Mouse (Mus musculus): ENCODE data around the gene Phykpl. TPM values are rescaled to one million over a fixed set of nuclear protein-coding genes. Genes with fewer than 3 reads are reported as not detected.

Phykpl gene
- total RNA-seq (2014; rRNA removed) (12.7 and 16.5 TPM in 2 replicates), polyA plus RNA-seq (2012; rRNA removed) (19.6 and 23.7 TPM in 2 replicates)

DNA sequence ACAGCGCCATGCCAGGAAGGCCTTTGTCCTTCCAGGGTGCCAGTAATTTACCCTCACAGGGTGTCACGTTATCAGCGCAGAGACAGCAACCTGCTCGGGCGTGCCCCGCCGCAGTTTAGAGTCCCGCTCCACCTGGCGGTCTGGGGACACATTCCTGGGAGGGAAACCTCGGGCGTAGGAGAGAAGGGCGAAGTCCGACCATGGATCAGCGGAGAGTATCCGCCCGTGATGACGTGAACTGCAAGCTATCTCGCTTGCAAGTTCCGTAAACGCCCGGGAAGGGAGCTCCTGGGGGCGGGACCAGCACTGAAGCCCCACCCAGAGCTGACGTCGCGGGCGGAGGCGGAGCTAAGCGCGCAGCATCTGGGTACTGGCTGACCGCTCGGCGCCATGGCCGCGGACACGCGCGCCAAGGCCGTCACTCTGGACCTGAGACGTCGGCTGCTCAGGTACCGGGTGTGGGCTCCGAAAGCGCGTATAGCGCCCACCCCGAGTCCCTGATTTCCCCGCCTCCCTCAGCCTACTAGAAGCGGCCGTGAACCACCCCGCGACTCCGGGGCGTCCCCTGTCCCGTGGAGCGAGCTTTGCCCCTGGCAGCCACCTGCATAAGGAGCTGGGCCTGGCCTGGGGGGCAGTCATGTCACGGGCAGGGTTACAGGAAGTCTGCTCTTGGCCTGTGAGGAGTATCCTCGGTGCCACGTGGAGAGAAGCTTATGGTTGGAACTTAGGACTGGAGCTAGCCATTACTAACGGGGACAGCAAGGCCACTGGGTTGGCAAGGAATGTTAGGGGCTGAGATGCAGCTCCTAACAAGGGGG lies at the start of gene Phykpl:
Gene Phykpl, plus strand, starts transcription at position 327 of the 818 bp plus-strand sequence.
- peak; percentile 98 for DNase-seq (ENCODE audit: extremely low read depth, low read depth, low spot score)
- WGBS: under 1% methylated on average over 59 of the region's 59 CpGs
- peak within 1 kb of the TSS; percentile 85 for H3K27ac ChIP-seq (replicated peaks; ENCODE audit: insufficient read depth, low read depth, low read length)
- no peaks in the 10 kb centered on the region for H3K27me3 ChIP-seq (ENCODE audit: control insufficient read depth, insufficient read depth, low read length)
- peaks cover 9% of the 10 kb centered on the region for H3K4me1 ChIP-seq (ENCODE audit: control insufficient read depth, insufficient read depth, low read length)
- TF ChIP-seq CTCF (IDR thresholded peaks at IDR 0.05; ENCODE audit: low read depth, low read length): peak; percentile 64
- peak; percentile 89 for TF ChIP-seq POLR2A (IDR thresholded peaks at IDR 0.05; ENCODE audit: extremely low read depth, insufficient read depth, low read length)
- H3K36me3 ChIP-seq (ENCODE audit: control insufficient read depth, insufficient read depth, low read length): peaks cover 3% of the 10 kb centered on the region; the same call in 1 of the 2 replicates
- H3K4me3 ChIP-seq (ENCODE audit: insufficient read depth, low read depth, low read length): peak within 1 kb of the TSS; percentile 64
- H3K79me2 ChIP-seq (ENCODE audit: control insufficient read depth, insufficient read depth, low read length): peaks cover 4% of the 10 kb centered on the region; the same call in 1 of the 2 replicates
- H3K9ac ChIP-seq (ENCODE audit: low read depth, low read length): peak within 1 kb of the TSS; percentile 86

DNA sequence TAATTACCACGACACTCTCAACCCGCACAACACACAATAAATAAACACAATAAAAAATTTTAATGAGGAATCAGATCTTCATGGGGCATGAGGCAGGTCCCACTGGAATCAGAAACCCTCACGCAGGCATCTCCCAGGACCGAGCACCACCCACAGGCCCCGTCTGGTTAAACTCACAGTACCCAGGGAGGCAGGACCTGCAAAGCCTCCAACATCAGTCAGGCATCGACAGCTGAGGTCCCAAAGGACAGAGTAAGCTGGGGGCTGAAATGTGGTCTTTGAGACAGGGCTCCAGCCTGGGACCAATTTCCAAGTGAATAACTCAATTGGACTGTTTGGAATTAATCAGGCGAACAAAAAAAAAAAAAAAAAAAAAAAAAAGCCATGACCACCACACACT lies 46.2 kb upstream of the Phykpl start:
- no peaks in the 10 kb centered on the region for H3K79me2 ChIP-seq (ENCODE audit: control insufficient read depth, insufficient read depth, low read length)
- no peaks in the 10 kb centered on the region for H3K4me1 ChIP-seq (ENCODE audit: control insufficient read depth, insufficient read depth, low read length)
- no peak overlapping the region for H3K27ac ChIP-seq (replicated peaks; ENCODE audit: insufficient read depth, low read depth, low read length)
- H3K27me3 ChIP-seq (ENCODE audit: control insufficient read depth, insufficient read depth, low read length): no peaks in the 10 kb centered on the region
- no peak overlapping the region for H3K4me3 ChIP-seq (ENCODE audit: insufficient read depth, low read depth, low read length)
- H3K9ac ChIP-seq (ENCODE audit: low read depth, low read length): no peak overlapping the region
- 82% methylated on average over 7 of the region's 7 CpGs for WGBS
- TF ChIP-seq CTCF (IDR thresholded peaks at IDR 0.05; ENCODE audit: low read depth, low read length) (no peak), POLR2A (IDR thresholded peaks at IDR 0.05; ENCODE audit: extremely low read depth, insufficient read depth, low read length) (no peak)
- no peak for DNase-seq (ENCODE audit: extremely low read depth, low read depth, low spot score)
- no peaks in the 10 kb centered on the region for H3K36me3 ChIP-seq (ENCODE audit: control insufficient read depth, insufficient read depth, low read length)

DNA sequence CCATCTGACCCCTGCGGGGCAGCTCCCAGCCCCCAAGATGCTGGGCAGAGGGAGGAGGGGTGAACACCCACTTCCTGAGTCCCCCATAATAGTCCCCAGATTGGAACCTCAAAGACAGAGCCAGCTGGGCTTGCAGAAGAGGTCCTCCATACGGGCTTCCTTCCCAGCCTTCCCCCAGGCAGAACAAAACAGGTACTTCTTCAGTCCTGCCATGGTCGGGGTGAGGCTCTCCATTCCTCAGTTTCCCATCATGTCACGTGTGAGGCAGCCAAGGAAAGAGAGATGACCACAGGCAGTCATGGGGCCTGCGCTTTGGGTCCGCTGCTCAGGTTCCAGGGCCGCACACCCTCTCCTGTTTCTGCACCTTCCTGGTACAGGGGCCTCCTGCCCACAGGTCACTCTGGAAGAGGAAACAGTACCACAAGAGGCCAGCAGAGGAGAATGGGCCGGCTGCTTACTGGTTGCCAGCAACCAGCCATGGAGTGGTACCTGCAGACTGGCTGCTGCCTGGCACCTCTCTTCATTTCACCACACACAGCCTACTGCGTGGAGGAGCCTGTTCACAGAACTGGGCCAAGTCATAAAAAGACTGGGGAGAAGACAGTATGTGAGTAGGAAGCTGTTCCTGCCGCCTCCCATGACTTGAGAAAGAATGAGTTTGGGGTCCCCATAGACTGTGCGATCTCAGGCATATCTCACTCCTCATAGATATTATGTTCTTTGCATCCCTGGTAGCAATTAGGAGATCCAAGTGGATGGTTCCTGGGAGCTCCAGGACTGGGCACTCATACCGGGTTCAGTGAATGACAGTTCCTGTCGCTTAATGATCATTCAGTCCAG lies 45.4 kb upstream of the Phykpl start:
- 62% methylated on average over 13 of the region's 13 CpGs for WGBS
- H3K9ac ChIP-seq (ENCODE audit: low read depth, low read length): no peak overlapping the region

DNA sequence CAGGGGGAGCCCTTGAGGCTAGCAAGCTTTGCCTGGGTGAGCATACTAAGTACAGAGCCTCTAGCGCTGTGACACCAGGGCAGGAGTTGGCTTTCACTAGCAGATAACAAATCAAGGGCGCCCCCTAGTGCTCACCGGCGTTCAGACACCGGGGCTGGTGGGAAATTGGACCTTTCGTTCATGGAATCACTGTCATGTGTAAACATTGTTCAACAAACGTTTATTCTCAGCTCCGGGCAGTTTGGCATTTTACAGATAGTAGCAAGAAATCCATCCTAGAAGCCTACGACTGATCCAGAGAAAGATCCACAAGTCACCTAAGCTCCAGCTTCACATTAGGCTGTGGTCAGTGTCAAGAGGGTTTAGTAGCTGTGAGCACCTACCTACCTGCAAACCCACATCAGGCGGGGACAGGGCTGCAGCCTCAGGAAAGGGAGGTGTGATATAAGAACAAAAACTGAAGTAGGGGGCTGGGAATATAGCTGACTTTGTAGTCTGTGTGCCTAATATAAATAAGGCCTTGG lies 44.7 kb upstream of the Phykpl start:
- Histone ChIP-seq H3K36me3 (ENCODE audit: control insufficient read depth, insufficient read depth, low read length) (no peaks in the 10 kb centered on the region), H3K4me3 (ENCODE audit: insufficient read depth, low read depth, low read length) (no peak overlapping the region), H3K9ac (ENCODE audit: low read depth, low read length) (no peak overlapping the region), H3K79me2 (ENCODE audit: control insufficient read depth, insufficient read depth, low read length) (no peaks in the 10 kb centered on the region), H3K4me1 (ENCODE audit: control insufficient read depth, insufficient read depth, low read length) (no peaks in the 10 kb centered on the region), H3K27ac (replicated peaks; ENCODE audit: insufficient read depth, low read depth, low read length) (no peak overlapping the region), H3K27me3 (ENCODE audit: control insufficient read depth, insufficient read depth, low read length) (no peaks in the 10 kb centered on the region)
- TF ChIP-seq POLR2A (IDR thresholded peaks at IDR 0.05; ENCODE audit: extremely low read depth, insufficient read depth, low read length): no peak
- peak; percentile 97 for TF ChIP-seq CTCF (IDR thresholded peaks at IDR 0.05; ENCODE audit: low read depth, low read length)
- peak; percentile 91 for DNase-seq (ENCODE audit: extremely low read depth, low read depth, low spot score)
- 11% methylated on average over 10 of the region's 10 CpGs for WGBS

More for the DNA sequence above, 45.4 kb upstream of the Phykpl start:
- no peak for DNase-seq (ENCODE audit: extremely low read depth, low read depth, low spot score)
- H3K27me3 ChIP-seq (ENCODE audit: control insufficient read depth, insufficient read depth, low read length): no peaks in the 10 kb centered on the region
- no peaks in the 10 kb centered on the region for H3K79me2 ChIP-seq (ENCODE audit: control insufficient read depth, insufficient read depth, low read length)
- no peak overlapping the region for H3K27ac ChIP-seq (replicated peaks; ENCODE audit: insufficient read depth, low read depth, low read length)
- no peaks in the 10 kb centered on the region for H3K4me1 ChIP-seq (ENCODE audit: control insufficient read depth, insufficient read depth, low read length)
- TF ChIP-seq POLR2A (IDR thresholded peaks at IDR 0.05; ENCODE audit: extremely low read depth, insufficient read depth, low read length) (no peak), CTCF (IDR thresholded peaks at IDR 0.05; ENCODE audit: low read depth, low read length) (0 out of 2 replicates have a peak, but pooled peaks have one; percentile 16)
- H3K4me3 ChIP-seq (ENCODE audit: insufficient read depth, low read depth, low read length): no peak overlapping the region
- H3K36me3 ChIP-seq (ENCODE audit: control insufficient read depth, insufficient read depth, low read length): no peaks in the 10 kb centered on the region

DNA sequence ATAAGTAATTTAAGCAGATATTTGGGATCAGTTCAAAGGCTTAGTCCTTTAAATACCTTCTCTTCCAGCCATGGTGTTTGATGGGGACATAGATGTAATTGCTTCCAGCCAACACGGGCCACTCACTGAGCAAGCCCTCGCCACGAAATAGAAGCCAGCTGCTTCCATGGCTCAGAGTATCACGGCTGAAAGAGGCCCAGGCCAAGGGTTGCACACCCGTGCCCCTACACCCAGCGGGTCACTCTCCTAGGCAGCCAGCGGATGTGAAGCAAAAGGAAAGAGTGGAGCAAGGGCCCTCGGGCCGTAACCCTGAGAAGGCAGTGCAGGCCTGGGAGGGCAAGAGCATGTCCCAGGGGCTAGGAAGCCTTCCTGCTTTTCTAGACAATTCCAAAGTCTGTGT lies 42.1 kb upstream of the Phykpl start:
- H3K36me3 ChIP-seq (ENCODE audit: control insufficient read depth, insufficient read depth, low read length): no peaks in the 10 kb centered on the region
- TF ChIP-seq CTCF (IDR thresholded peaks at IDR 0.05; ENCODE audit: low read depth, low read length) (no peak), POLR2A (IDR thresholded peaks at IDR 0.05; ENCODE audit: extremely low read depth, insufficient read depth, low read length) (no peak)
- H3K4me3 ChIP-seq (ENCODE audit: insufficient read depth, low read depth, low read length): no peak overlapping the region
- H3K27ac ChIP-seq (replicated peaks; ENCODE audit: insufficient read depth, low read depth, low read length): no peak overlapping the region
- no peak overlapping the region for H3K9ac ChIP-seq (ENCODE audit: low read depth, low read length)
- DNase-seq (ENCODE audit: extremely low read depth, low read depth, low spot score): no peak
- 78% methylated on average over 9 of the region's 9 CpGs for WGBS
- H3K79me2 ChIP-seq (ENCODE audit: control insufficient read depth, insufficient read depth, low read length): no peaks in the 10 kb centered on the region
- no peaks in the 10 kb centered on the region for H3K4me1 ChIP-seq (ENCODE audit: control insufficient read depth, insufficient read depth, low read length)
- H3K27me3 ChIP-seq (ENCODE audit: control insufficient read depth, insufficient read depth, low read length): no peaks in the 10 kb centered on the region
